Mouse (Mus musculus) embryonic facial prominence, embryonic 14.5 days (tissue): ENCODE data around the gene Apmap. TPM values are rescaled to one million over a fixed set of nuclear protein-coding genes. Genes with fewer than 3 reads are reported as not detected.

ENCODE experiments used
- ATAC-seq: fragments of 200-750 bp; cut with Nextera tagmentation; 2 replicates; pipeline ENCODE4 v1.8.0; 2017; ENCODE audit warnings: low read depth, moderate number of reproducible peaks, moderate TSS enrichment
- DNase-seq: peaks from one replicate; pipeline ENCODE4 v3.0.0-alpha.2; 2015; ENCODE audit warnings: low spot score
- H3K27ac ChIP-seq: fragments of 300-500 bp; sonication (generic); replicated peaks from 2 replicates; pipeline ENCODE4 v1.5.1; 2014; ENCODE audit warnings: low read depth, mild to moderate bottlenecking, low read length, moderate library complexity
- H3K27me3 ChIP-seq: fragments of 300-500 bp; sonication (generic); replicated peaks from 2 replicates; pipeline ENCODE4 v1.6.1; 2014; ENCODE audit warnings: low read length; ENCODE audit not compliant: control insufficient read depth, insufficient read depth
- H3K36me3 ChIP-seq: fragments of 300-500 bp; sonication (generic); 2 replicates; pipeline ENCODE4 v1.6.1; 2014; ENCODE audit warnings: low read length, mixed read lengths; ENCODE audit not compliant: control insufficient read depth, insufficient read depth
- H3K4me1 ChIP-seq: fragments of 300-500 bp; sonication (generic); 2 replicates; pipeline ENCODE4 v1.6.1; 2014; ENCODE audit warnings: antibody characterized with exemption, low read length; ENCODE audit not compliant: control insufficient read depth, insufficient read depth
- H3K4me2 ChIP-seq: fragments of 300-500 bp; sonication (generic); 2 replicates; pipeline ENCODE4 v1.6.1; 2014; ENCODE audit warnings: low read depth, mild to moderate bottlenecking, low read length, moderate library complexity, mixed read lengths
- H3K4me3 ChIP-seq: fragments of 300-500 bp; sonication (generic); 2 replicates; pipeline ENCODE4 v1.5.1; 2014; ENCODE audit warnings: low read depth, mild to moderate bottlenecking, low read length
- H3K9ac ChIP-seq: fragments of 300-500 bp; sonication (generic); 2 replicates; pipeline ENCODE4 v1.6.1; 2014; ENCODE audit warnings: low read depth, mild to moderate bottlenecking, low read length, moderate library complexity, mixed read lengths
- H3K9me3 ChIP-seq: fragments of 300-500 bp; sonication (generic); 2 replicates; pipeline ENCODE4 v1.6.1; 2016; ENCODE audit warnings: low read length; ENCODE audit not compliant: control insufficient read depth
- WGBS: fragments of 180-500 bp; shearing (Covaris S2); extraction: QIAGEN DNeasy Blood & Tissue Kit; methylation state at CpG from one replicate; pipeline ENCODE4 v1.1.7; 2014; 5-methylcytosine and 5-hydroxymethylcytosine counted together
- polyA plus RNA-seq: library from polyadenylated mRNA; unstranded; fragments of >200 nt; fragmentation: Nextera tagmentation; extraction: Ambion mirVana; gene quantifications from 2 replicates; pipeline ENCODE4 v1.2.1, GENCODE M21; 2014

Apmap gene
- polyA plus RNA-seq, 1 experiment from 2014 or later = 36.8 TPM

GRCm38 (mm10) chr2:150629255-150629654 is 20.9 kb upstream of the Apmap start:
- Histone ChIP-seq H3K36me3 (no peaks in the 10 kb centered on the region), H3K27ac (no peak overlapping the region), H3K4me1 (no peaks in the 10 kb centered on the region), H3K27me3 (no peaks in the 10 kb centered on the region), H3K4me2 (no peak overlapping the region), H3K9me3 (no peaks in the 10 kb centered on the region), H3K9ac (no peak overlapping the region), H3K4me3 (no peak overlapping the region)
- ATAC-seq (no peak), DNase-seq (no peak)
- WGBS = 87% methylated on average over 4 of the region's 4 CpGs

- DNase-seq = no peak
- WGBS = 61% methylated on average over 6 of the region's 6 CpGs
- no peaks in the 10 kb centered on the region for H3K36me3 ChIP-seq
- H3K4me1 ChIP-seq = no peaks in the 10 kb centered on the region
- no peak overlapping the region for H3K27ac ChIP-seq
- ATAC-seq = no peak
- no peak overlapping the region for H3K4me2 ChIP-seq
- H3K27me3 ChIP-seq = no peaks in the 10 kb centered on the region
- H3K4me3 ChIP-seq = no peak overlapping the region
- no peaks in the 10 kb centered on the region for H3K9me3 ChIP-seq
- H3K9ac ChIP-seq = no peak overlapping the region
Measured at GRCm38 (mm10) chr2:150627140-150627539, 18.8 kb upstream of the Apmap start.

DNA sequence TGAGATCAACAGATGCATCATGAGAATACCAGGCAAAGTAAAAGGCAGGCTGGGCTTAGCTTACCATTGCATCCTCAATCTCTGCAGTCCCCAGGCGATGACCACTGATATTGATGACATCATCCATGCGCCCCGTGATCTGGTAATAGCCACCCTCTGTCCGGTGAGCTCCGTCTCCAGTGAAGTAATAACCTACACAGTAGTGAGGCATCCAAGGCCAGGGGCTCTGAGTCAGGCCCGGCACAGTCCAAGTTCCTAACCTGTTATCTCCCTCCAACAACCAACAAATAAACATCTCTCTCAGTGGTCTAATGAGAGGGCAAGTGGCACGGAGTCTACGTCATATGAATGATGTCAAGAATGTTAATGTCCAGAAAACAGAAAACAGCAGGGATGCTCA is 16.6 kb upstream of the Apmap start:
- Histone ChIP-seq H3K4me1 (no peaks in the 10 kb centered on the region), H3K27ac (no peak overlapping the region), H3K9me3 (no peaks in the 10 kb centered on the region), H3K36me3 (no peaks in the 10 kb centered on the region), H3K9ac (no peak overlapping the region), H3K27me3 (no peaks in the 10 kb centered on the region), H3K4me2 (no peak overlapping the region), H3K4me3 (no peak overlapping the region)
- 94% methylated on average over 8 of the region's 8 CpGs for WGBS
- DNase-seq (no peak), ATAC-seq (no peak)

GRCm38 (mm10) chr2:150623957-150624356 is 15.6 kb upstream of the Apmap start:
- ATAC-seq = no peak
- Histone ChIP-seq H3K27ac (no peak overlapping the region), H3K4me3 (no peak overlapping the region), H3K4me2 (no peak overlapping the region), H3K4me1 (no peaks in the 10 kb centered on the region), H3K9ac (no peak overlapping the region), H3K27me3 (no peaks in the 10 kb centered on the region), H3K9me3 (no peaks in the 10 kb centered on the region), H3K36me3 (no peaks in the 10 kb centered on the region)
- 87% methylated on average over 3 of the region's 3 CpGs for WGBS
- no peak for DNase-seq

GRCm38 (mm10) chr2:150621698-150622097 is 13.3 kb upstream of the Apmap start:
- 68% methylated on average over 3 of the region's 3 CpGs for WGBS
- Histone ChIP-seq H3K27ac (no peak overlapping the region), H3K9ac (no peak overlapping the region), H3K4me2 (no peak overlapping the region), H3K36me3 (no peaks in the 10 kb centered on the region), H3K4me3 (no peak overlapping the region), H3K4me1 (no peaks in the 10 kb centered on the region), H3K27me3 (no peaks in the 10 kb centered on the region), H3K9me3 (no peaks in the 10 kb centered on the region)
- no peak for ATAC-seq
- DNase-seq = no peak

DNA sequence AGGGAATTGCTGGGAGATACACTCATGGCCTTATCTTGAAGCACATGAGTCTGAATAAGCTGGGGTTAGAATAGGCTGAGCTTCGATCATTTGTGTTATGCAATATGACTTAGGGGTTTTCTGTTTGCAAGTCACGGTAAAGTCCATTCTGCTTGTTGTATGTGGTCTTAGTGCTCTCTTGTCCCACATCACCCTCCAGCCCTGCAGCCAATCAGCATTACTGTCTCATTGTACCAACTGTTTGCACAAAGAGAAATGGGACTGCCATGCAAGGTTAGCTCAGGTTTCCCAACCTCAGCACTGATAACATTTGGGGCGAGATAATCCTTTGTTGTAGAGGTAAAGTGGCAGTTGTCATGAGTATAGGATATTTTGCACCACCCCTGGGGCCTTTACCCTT is 1.7 kb upstream of the Apmap start:
- ATAC-seq (no peak), DNase-seq (no peak)
- Histone ChIP-seq H3K9ac (no peak overlapping the region), H3K4me3 (no peak overlapping the region), H3K4me1 (no peaks in the 10 kb centered on the region; the same call in 1 of the 2 replicates), H3K36me3 (no peaks in the 10 kb centered on the region), H3K9me3 (no peaks in the 10 kb centered on the region), H3K4me2 (no peak overlapping the region), H3K27me3 (no peaks in the 10 kb centered on the region), H3K27ac (no peak overlapping the region)
- 77% methylated on average over 3 of the region's 3 CpGs for WGBS

GRCm38 (mm10) chr2:150608872-150609560 is 649 bp upstream of the Apmap start:
- Histone ChIP-seq H3K9ac (peak overlapping the region; percentile 82), H3K36me3 (no peaks in the 10 kb centered on the region), H3K9me3 (no peaks in the 10 kb centered on the region), H3K27ac (peak overlapping the region; percentile 39; the same call in 1 of the 2 replicates), H3K27me3 (no peaks in the 10 kb centered on the region), H3K4me1 (no peaks in the 10 kb centered on the region; the same call in 1 of the 2 replicates), H3K4me3 (peak overlapping the region; percentile 93), H3K4me2 (peak overlapping the region; percentile 85)
- WGBS = under 1% methylated on average over 10 of the region's 10 CpGs
- DNase-seq = peak; percentile 85
- ATAC-seq = peak; percentile 64

DNA sequence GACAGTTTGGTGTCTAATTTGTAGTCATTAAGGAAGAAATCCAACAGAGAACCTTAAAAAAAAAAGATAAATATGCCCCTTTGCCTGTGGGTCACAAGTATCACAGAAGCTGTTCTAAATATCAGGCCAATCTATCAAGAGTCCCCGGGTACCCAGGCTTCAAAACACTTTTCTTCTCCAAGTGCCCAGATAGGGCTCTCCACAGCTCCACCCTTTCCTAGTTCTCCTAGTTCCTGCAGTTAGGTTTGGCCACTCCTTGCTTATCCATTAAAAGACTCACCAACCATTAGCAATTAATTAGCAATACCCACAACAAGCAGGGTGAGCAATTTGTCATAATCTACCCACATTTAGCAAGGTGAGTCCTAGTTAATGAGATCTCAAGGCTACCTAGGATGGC is 1.3 kb downstream of the Apmap start:
- peak overlapping the region; percentile 85 for H3K4me2 ChIP-seq
- H3K4me3 ChIP-seq = peak overlapping the region; percentile 93; the same call in 1 of the 2 replicates
- H3K9ac ChIP-seq = no peak overlapping the region
- ATAC-seq (no peak), DNase-seq (no peak)
- H3K27me3 ChIP-seq = no peaks in the 10 kb centered on the region
- no peaks in the 10 kb centered on the region for H3K36me3 ChIP-seq
- 81% methylated on average over 1 of the region's 1 CpGs for WGBS
- no peaks in the 10 kb centered on the region; the same call in 1 of the 2 replicates for H3K4me1 ChIP-seq
- H3K9me3 ChIP-seq = no peaks in the 10 kb centered on the region
- no peak overlapping the region for H3K27ac ChIP-seq

DNA sequence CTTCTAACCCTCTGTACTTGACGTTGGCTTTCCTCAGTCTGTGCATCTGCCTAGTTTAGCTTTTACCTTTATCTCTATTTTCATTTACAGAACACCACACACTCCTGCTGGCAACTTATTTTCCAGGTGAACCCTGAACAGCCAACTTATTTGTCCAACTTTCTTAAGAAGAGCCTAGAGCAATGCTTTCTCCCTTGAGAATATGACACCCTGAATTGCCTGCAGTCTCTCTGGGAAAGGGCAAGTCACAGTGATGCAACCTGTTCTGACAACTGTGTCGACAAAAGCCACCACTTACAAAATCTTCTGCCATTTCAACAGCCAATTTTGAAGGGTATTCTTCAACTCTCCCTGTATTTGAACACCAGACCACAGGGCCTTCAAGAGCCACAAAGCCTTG is 3.6 kb downstream of the Apmap start:
- WGBS = 81% methylated on average over 2 of the region's 2 CpGs
- ATAC-seq = no peak
- no peak overlapping the region for H3K27ac ChIP-seq
- H3K9ac ChIP-seq = no peak overlapping the region
- no peak overlapping the region for H3K4me3 ChIP-seq
- H3K36me3 ChIP-seq = no peaks in the 10 kb centered on the region
- DNase-seq = no peak
- no peak overlapping the region for H3K4me2 ChIP-seq
- no peaks in the 10 kb centered on the region; the same call in 1 of the 2 replicates for H3K4me1 ChIP-seq
- H3K9me3 ChIP-seq = no peaks in the 10 kb centered on the region
- H3K27me3 ChIP-seq = no peaks in the 10 kb centered on the region
